Mouse (Mus musculus) kidney, embryonic 16.5 days (tissue): ENCODE results near the gene Olfr247. TPM values are rescaled to one million over a fixed set of nuclear protein-coding genes. Genes with fewer than 3 reads are reported as not detected.
A peak's percentile ranks its signal among the peaks of the same experiment; 100 is the strongest.
"Not testable (repeated sequence)": the region's sequence is repeated elsewhere in the genome, so short reads cannot be mapped to it uniquely, and the experiment has no call there.

Experiments used
- ATAC-seq: fragments of 200-750 bp; cut with Nextera tagmentation; 2 replicates; pipeline ENCODE4 v1.8.0; 2017; ENCODE audit warnings: moderate TSS enrichment; ENCODE audit not compliant: low FRiP score, low TSS enrichment
- H3K27ac ChIP-seq: fragments of 300-500 bp; sonication (generic); 2 replicates; pipeline ENCODE4 v1.5.1; 2014; ENCODE audit warnings: low read length
- H3K27me3 ChIP-seq: fragments of 300-500 bp; sonication (generic); 2 replicates; pipeline ENCODE4 v1.6.1; 2014; ENCODE audit warnings: low read length, control low read depth, mixed read lengths; ENCODE audit not compliant: insufficient read depth
- H3K36me3 ChIP-seq: fragments of 300-500 bp; sonication (generic); 2 replicates; pipeline ENCODE4 v1.6.1; 2014; ENCODE audit warnings: low read length, control low read depth, mixed read lengths; ENCODE audit not compliant: insufficient read depth
- H3K4me1 ChIP-seq: fragments of 300-500 bp; sonication (generic); 2 replicates; pipeline ENCODE4 v1.6.1; 2014; ENCODE audit warnings: low read length, control low read depth, mixed read lengths; ENCODE audit not compliant: insufficient read depth
- H3K4me2 ChIP-seq: fragments of 300-500 bp; sonication (generic); replicated peaks from 2 replicates; pipeline ENCODE4 v1.6.1; 2014; ENCODE audit warnings: low read depth, low read length
- H3K4me3 ChIP-seq: fragments of 300-500 bp; sonication (generic); 2 replicates; pipeline ENCODE4 v1.5.1; 2014; ENCODE audit warnings: mild to moderate bottlenecking, low read length
- H3K9ac ChIP-seq: fragments of 300-500 bp; sonication (generic); replicated peaks from 2 replicates; pipeline ENCODE4 v1.6.1; 2014; ENCODE audit warnings: low read length
- H3K9me3 ChIP-seq: fragments of 300-500 bp; sonication (generic); 2 replicates; pipeline ENCODE4 v1.6.1; 2016; ENCODE audit warnings: low read length, control low read depth
- WGBS: fragments of 180-500 bp; shearing (Covaris S2); extraction: QIAGEN DNeasy Blood & Tissue Kit; methylation state at CpG from one replicate; pipeline ENCODE4 v1.1.7; 2014; 5-methylcytosine and 5-hydroxymethylcytosine counted together
- polyA plus RNA-seq: library from polyadenylated mRNA; unstranded; fragments of >200 nt; fragmentation: Nextera tagmentation; extraction: Ambion mirVana; gene quantifications from 2 replicates; pipeline ENCODE4 v1.2.1, GENCODE M21; 2015

The Olfr247 gene
- polyA plus RNA-seq, result not detected in 2 replicates

- H3K27ac ChIP-seq, H3K36me3 ChIP-seq, H3K27me3 ChIP-seq, H3K9ac ChIP-seq, H3K9me3 ChIP-seq, H3K4me3 ChIP-seq, H3K4me1 ChIP-seq, H3K4me2 ChIP-seq, ATAC-seq: not testable (repeated sequence)
- no CpG with 5 or more reads among the region's 2 CpGs for WGBS
Measured at GRCm38 (mm10) chr10:129976040-129976439, at the start of gene Olfr247. Gene Olfr247, minus strand, starts transcription at chr10:129976140.

- Histone ChIP-seq H3K27me3 (no peaks in the 10 kb centered on the region), H3K9ac (no peak within 1 kb of the TSS), H3K9me3 (no peaks in the 10 kb centered on the region), H3K36me3 (no peaks in the 10 kb centered on the region), H3K4me3 (no peak within 1 kb of the TSS), H3K27ac (no peak within 1 kb of the TSS), H3K4me2 (no peak within 1 kb of the TSS), H3K4me1 (no peaks in the 10 kb centered on the region)
- no peak for ATAC-seq
Measured at GRCm38 (mm10) chr10:130012321-130012720, 36.4 kb upstream of the Olfr247 start, which contains the start of gene Olfr820. Gene Olfr820, plus strand, starts transcription at chr10:130012621.

GRCm38 (mm10) chr10:130005366-130005765 lies 29.4 kb upstream of the Olfr247 start:
- H3K9me3 ChIP-seq, H3K27ac ChIP-seq, H3K27me3 ChIP-seq, H3K9ac ChIP-seq, H3K36me3 ChIP-seq, H3K4me3 ChIP-seq, H3K4me2 ChIP-seq, ATAC-seq, H3K4me1 ChIP-seq: not testable (repeated sequence)
- WGBS, result 87% methylated on average over 4 of the region's 4 CpGs

DNA sequence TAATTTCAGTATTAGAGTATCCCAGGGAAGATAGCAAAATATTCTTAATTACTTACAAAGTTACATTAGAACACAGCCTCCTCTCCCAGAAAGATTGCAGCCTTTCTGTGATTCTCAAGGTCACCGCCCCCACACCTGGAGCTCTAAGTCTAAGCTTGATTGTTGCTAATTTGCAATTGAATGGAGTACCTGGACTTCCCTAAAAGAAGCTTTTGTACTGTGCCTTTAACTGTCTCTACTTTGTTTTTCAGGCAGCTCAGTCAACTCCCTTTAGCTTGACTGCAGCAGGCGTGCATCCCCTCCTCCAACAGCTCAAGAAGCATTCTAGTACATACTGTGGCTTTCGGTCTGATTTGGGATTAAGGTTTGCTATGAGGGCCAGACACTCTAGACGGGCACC lies 28.2 kb upstream of the Olfr247 start:
- H3K4me1 ChIP-seq, H3K4me3 ChIP-seq, H3K9ac ChIP-seq, H3K9me3 ChIP-seq, H3K27me3 ChIP-seq, H3K27ac ChIP-seq, ATAC-seq, H3K4me2 ChIP-seq, H3K36me3 ChIP-seq: not testable (repeated sequence)
- 89% methylated on average over 4 of the region's 4 CpGs for WGBS

DNA sequence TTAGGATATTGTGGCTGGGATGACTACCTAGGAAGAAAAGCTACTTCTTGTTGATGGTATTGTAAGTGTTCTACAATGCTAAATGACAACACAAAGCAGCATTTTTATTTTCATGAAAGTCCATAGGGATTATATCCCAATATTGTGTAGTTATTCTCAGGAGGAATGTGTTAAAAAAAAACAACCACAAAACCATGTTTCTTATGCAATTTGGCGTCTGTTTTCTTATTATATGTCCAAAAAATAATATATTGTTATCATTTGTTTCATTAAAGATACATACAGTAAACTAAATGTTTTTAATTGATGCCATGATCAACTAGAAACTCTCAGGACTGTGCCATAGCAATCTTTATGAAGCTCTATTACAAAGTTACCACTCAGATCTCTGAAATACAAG lies 9.0 kb upstream of the Olfr247 start, which contains the start of gene Gm10310:
Gm10310 (minus strand) TSS at position 101 of the 400 bp plus-strand sequence.
- not testable (repeated sequence) for H3K4me1 ChIP-seq, H3K27ac ChIP-seq, ATAC-seq, H3K9me3 ChIP-seq, H3K9ac ChIP-seq, H3K36me3 ChIP-seq, H3K4me2 ChIP-seq, H3K4me3 ChIP-seq, H3K27me3 ChIP-seq
- WGBS, result no CpG with 5 or more reads among the region's 1 CpGs

- not testable (repeated sequence) for H3K27ac ChIP-seq, H3K9ac ChIP-seq, H3K4me3 ChIP-seq, H3K4me1 ChIP-seq, H3K9me3 ChIP-seq, H3K4me2 ChIP-seq, H3K27me3 ChIP-seq, H3K36me3 ChIP-seq
- WGBS, result no CpG with 5 or more reads among the region's 3 CpGs
- peak; percentile 69; the same call in 1 of the 2 replicates for ATAC-seq
Measured at GRCm38 (mm10) chr10:129981867-129982266, 5.9 kb upstream of the Olfr247 start.

GRCm38 (mm10) chr10:129972994-129973393 lies 2.9 kb downstream of the Olfr247 start:
- not testable (repeated sequence) for H3K27ac ChIP-seq, H3K4me3 ChIP-seq, ATAC-seq, H3K4me2 ChIP-seq, H3K4me1 ChIP-seq, H3K36me3 ChIP-seq, H3K27me3 ChIP-seq, H3K9me3 ChIP-seq, H3K9ac ChIP-seq
- WGBS, result no CpG with 5 or more reads among the region's 3 CpGs

- H3K4me2 ChIP-seq, H3K4me3 ChIP-seq, ATAC-seq, H3K36me3 ChIP-seq, H3K9ac ChIP-seq, H3K4me1 ChIP-seq, H3K9me3 ChIP-seq, H3K27me3 ChIP-seq, H3K27ac ChIP-seq: not testable (repeated sequence)
- WGBS, result 77% methylated on average over 2 of the region's 2 CpGs
Measured at GRCm38 (mm10) chr10:129967166-129967565, 8.8 kb downstream of the Olfr247 start, which contains the start of gene Olfr819. Gene Olfr819, minus strand, starts transcription at chr10:129967266.

DNA sequence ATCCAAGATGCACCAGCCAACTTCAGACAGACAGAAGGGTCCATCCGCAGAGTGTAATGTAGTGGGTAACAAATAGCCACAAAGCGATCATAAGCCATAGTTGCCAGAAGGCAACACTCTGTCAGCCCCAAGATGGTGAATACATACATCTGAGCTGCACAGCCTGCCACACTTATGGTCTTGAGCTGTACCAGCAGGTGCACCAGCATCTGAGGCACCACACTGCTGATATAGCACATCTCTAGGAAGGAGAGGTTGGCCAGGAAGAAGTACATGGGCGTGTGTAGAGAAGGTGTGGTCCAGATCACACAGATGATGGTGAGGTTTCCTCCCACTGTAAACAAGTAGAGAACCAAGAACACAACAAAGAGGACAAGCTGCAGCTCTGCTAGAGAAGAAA lies 9.7 kb downstream of the Olfr247 start:
- H3K9ac ChIP-seq, H3K27ac ChIP-seq, H3K4me2 ChIP-seq, H3K27me3 ChIP-seq, H3K4me3 ChIP-seq, H3K4me1 ChIP-seq, H3K9me3 ChIP-seq, ATAC-seq, H3K36me3 ChIP-seq: not testable (repeated sequence)
- WGBS, result 96% methylated on average over 2 of the region's 3 CpGs

GRCm38 (mm10) chr10:129949000-129949399 lies 26.9 kb downstream of the Olfr247 start, which contains the start of gene Olfr818:
Gene Olfr818, minus strand, starts transcription at chr10:129949100.
- no peak for ATAC-seq
- H3K27ac ChIP-seq, result no peak within 1 kb of the TSS
- H3K9me3 ChIP-seq, result no peaks in the 10 kb centered on the region
- no peak within 1 kb of the TSS for H3K9ac ChIP-seq
- no peak within 1 kb of the TSS for H3K4me3 ChIP-seq
- WGBS, result 93% methylated on average over 2 of the region's 2 CpGs
- no peaks in the 10 kb centered on the region for H3K27me3 ChIP-seq
- no peak within 1 kb of the TSS for H3K4me2 ChIP-seq
- no peaks in the 10 kb centered on the region for H3K4me1 ChIP-seq
- no peaks in the 10 kb centered on the region for H3K36me3 ChIP-seq
